Mouse (Mus musculus): ENCODE measurements around the gene Kcns3.

DNA sequence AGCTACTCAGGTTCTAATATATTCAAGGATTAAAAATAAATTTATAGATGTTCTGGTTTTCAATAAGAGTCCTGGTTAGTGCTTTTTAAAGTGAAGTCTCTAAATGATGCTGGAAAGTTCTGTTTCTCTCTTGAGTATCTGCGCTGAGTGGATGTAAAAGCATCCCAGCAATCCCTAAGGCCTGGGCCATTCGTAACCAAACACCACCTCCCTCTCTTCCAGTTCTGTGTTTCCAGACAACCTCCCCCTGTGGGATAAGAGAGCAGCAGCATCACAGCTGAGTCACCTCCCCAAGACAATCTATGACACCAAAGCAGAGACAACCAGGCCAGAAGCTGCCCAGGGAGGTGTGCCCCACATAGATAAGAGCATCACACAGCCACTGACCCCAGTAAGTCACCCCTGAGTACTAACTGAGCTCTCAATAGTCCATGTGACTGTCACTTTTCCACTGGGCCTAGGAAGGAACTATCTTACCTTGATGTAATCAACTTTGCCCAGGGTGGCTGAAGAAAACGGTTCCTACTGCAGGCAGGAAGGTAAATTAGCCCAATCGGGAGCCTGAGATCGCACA lies 24.6 kb downstream of the Kcns3 start:
- TF ChIP-seq CTCF (IDR thresholded peaks at IDR 0.05; ENCODE audit: low read depth, low read length) (no peak), POLR2A (IDR thresholded peaks at IDR 0.05; ENCODE audit: extremely low read depth, insufficient read depth, low read length) (no peak)

All from liver, adult 2 months (tissue).